Mouse (Mus musculus): ENCODE measurements around the gene Ipo8.

The Ipo8 gene

GRCm38 (mm10) chr6:148751400-148751799 lies 79.9 kb downstream of the Ipo8 start:
- DNase-seq, result peak; percentile 22

- no peak for DNase-seq
Measured at GRCm38 (mm10) chr6:148750183-148750582, 81.1 kb downstream of the Ipo8 start.

DNA sequence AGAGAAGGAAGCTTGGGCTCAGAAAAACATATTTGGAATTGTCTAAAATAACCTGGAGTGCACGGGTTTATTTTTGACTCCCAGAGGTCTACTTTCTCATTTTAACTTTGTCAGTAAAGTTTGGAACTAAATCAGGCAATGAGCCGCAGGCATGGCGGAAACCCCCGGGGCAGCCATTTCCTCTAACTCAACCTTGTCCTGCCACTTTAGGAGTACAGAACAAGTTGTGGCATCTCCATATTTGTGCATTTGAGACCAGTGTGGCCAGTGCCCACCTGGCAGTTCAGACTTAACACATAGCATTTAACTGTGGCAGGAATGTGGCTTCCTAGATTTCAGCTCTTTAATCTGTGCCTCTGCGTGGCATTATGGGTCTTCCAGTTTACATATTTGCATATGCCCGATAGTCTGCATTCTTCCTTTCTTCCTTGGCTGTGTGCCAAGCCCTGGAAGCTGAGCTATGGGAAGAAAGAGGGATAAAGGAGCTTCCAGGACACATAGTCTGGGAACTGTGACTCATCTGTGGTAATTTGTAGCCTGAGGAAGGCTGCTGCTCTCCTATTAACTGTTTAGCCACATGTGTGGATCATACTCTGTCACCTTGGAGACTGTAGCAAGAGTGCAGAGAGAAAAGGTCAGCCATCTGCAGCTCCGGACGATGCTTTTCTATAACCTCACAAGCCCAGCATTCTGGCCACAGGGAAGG lies 90.6 kb downstream of the Ipo8 start:
- DNase-seq, result no peak

- no peak for DNase-seq
Measured at GRCm38 (mm10) chr6:148736390-148736789, 94.9 kb downstream of the Ipo8 start.

DNA sequence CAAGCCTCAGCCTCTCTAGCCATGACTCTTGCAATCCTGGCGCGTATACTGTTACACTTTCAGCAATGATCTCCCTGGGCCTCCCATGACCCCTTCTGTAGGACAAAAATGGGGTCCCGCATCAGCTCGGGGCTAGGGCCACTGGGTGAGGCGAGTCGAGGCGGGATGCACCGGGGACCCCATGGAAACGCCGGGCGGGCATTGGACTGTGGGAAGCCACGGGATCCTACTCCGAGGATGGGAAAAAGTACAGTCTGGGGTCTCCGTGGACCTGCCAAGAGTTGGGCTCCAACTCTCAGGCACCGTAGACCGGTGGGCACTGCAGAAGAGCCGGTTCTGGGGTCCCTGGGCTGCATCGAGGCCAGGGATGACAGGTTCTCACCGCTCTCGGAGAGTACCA lies 97.3 kb downstream of the Ipo8 start:
- no peak for DNase-seq

DNA sequence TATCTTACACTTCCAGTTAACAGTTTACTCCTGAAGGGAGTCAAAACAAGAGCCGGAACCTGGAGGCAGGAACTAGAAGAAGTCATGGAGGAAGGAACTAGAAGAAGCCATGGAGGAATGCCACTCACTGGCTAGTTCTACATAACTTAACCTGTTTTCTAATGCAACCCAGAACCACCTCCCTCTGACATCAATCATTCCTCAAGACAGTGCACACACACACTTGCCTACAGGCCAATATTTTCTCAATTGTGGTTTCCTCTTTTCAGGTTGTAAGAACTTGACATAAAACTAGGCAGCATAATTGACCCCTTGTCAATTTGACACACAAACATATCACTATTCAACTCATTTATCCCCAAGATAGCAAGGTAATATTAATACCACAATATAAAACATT lies 98.3 kb downstream of the Ipo8 start:
- no peak for DNase-seq

DNA sequence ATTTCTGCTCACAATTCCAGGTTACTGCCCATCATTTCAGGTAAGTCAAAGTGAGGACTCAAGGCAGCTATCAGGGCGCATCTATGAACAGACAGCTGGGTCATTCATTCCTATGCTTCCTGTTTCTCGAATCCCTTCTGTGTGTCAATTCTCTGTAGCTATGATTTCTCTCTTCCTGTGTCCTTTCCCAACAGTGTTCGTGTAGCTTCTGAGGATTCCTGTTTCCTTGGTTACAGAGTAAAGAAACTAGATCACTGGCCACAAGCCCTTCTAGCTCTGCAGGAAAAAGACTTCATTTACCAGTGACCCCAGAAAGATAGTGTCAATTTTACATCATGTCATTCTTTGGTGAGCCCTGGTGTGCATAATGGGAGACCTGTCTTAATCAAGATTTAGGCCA lies 102.7 kb downstream of the Ipo8 start:
- no peak for DNase-seq

- DNase-seq, result no peak
Measured at GRCm38 (mm10) chr6:148727871-148728524, 103.3 kb downstream of the Ipo8 start.

DNA sequence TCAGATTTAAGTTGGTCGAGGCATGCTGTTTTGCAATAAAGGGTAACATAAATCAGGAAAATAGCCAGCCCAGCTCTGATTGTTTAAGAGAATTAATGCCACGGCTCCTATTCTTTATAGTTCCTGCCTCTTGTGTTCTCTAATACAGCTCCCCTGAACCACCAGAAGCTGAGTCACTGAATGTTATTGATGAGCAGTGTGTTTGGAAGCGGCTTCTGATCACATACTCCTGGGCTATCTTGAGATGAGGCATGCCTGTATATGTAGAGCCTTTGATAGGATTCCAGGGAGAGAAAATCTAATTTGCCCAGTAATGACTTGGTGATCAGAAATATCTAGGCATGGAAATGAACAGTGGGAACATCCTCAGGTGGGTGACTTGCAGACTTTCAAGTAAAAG lies 106.8 kb downstream of the Ipo8 start:
- DNase-seq, result no peak
